Mouse (Mus musculus) cerebellum, adult 2 months (tissue): ENCODE data around the gene Efcab6.

Experiments used
- CTCF ChIP-seq: fragments of 200-500 bp; IDR thresholded peaks from 2 replicates; pipeline ENCODE4 v1.5.1; 2011; ENCODE audit warnings: low read depth, mild to moderate bottlenecking, control low read depth, low read length, moderate library complexity, borderline replicate concordance; ENCODE audit not compliant: insufficient read depth
- POLR2A ChIP-seq: fragments of 200-500 bp; IDR thresholded peaks from 2 replicates; pipeline ENCODE4 v1.6.1; 2011; ENCODE audit warnings: low read length, control low read depth, borderline replicate concordance; ENCODE audit not compliant: insufficient read depth

DNA sequence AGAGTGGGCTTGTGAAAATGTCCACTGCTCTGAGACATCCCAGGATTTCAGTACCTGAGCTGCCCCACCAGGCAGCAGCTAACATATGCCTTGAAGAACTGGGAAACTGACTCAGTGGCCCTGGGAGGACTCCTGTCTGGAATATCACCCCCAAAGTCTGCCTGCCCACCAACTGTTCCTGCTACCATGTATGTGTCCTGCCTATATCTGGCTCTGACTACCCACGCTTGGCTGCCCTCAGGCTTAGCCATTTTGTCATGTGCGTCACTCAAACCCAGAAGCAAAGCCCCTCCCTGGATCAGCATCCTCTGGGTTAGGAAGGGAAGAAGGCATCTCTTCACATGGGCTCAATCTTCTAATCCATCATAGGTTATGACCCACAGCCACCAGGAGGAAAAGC is 14.3 kb upstream of the Efcab6 start:
- no peak for TF ChIP-seq POLR2A
- TF ChIP-seq CTCF = no peak
